Mouse (Mus musculus) kidney, adult 2 months (tissue): ENCODE data around the gene Bmp7. TPM values are rescaled to one million over a fixed set of nuclear protein-coding genes. Genes with fewer than 3 reads are reported as not detected.

Source experiments
- DNase-seq: peaks from one replicate; pipeline ENCODE4 v3.0.0; 2021
- H3K27ac ChIP-seq: fragments of 200-500 bp; 2 replicates; pipeline ENCODE4 v1.5.1; 2012; ENCODE audit warnings: low read depth, low read length, control low read depth, inconsistent platforms; ENCODE audit not compliant: insufficient read depth
- H3K27me3 ChIP-seq: fragments of 200-500 bp; replicated peaks from 2 replicates; pipeline ENCODE4 v1.6.1; 2012; ENCODE audit warnings: mild to moderate bottlenecking, moderate library complexity, low read length, inconsistent platforms; ENCODE audit not compliant: control insufficient read depth, insufficient read depth
- H3K36me3 ChIP-seq: fragments of 200-500 bp; 2 replicates; pipeline ENCODE4 v1.6.1; 2012; ENCODE audit warnings: mild to moderate bottlenecking, moderate library complexity, low read length, inconsistent platforms; ENCODE audit not compliant: control insufficient read depth, insufficient read depth
- H3K4me1 ChIP-seq: fragments of 200-500 bp; 2 replicates; pipeline ENCODE4 v1.6.1; 2011; ENCODE audit warnings: low read length; ENCODE audit not compliant: control insufficient read depth, insufficient read depth
- H3K4me3 ChIP-seq: fragments of 200-500 bp; 2 replicates; pipeline ENCODE4 v1.5.1; 2011; ENCODE audit warnings: mild to moderate bottlenecking, low read depth, low read length, control low read depth; ENCODE audit not compliant: insufficient read depth
- CTCF ChIP-seq: fragments of 200-500 bp; conservative IDR thresholded peaks from 2 replicates; pipeline ENCODE4 v1.5.1; 2011; ENCODE audit warnings: low read depth, mild to moderate bottlenecking, control low read depth, low read length, moderate library complexity, mixed read lengths; ENCODE audit not compliant: insufficient read depth, insufficient read length
- POLR2A ChIP-seq: fragments of 200-500 bp; IDR thresholded peaks from one replicate; pipeline ENCODE4 v1.6.1; 2011; ENCODE audit warnings: low read depth, low read length, control low read depth
- WGBS: fragments of 180-500 bp; shearing (Covaris S2); methylation state at CpG from one replicate; pipeline ENCODE4 v1.1.7; 2018; 5-methylcytosine and 5-hydroxymethylcytosine counted together
- polyA plus RNA-seq: library from polyadenylated mRNA; depleted of rRNA; stranded (reverse); fragments of >200 nt; gene quantifications from 2 replicates; pipeline ENCODE4 v1.2.3, GENCODE M21; 2012; rRNA removed

Bmp7 gene
- polyA plus RNA-seq, result 47.6 and 51.2 TPM in 2 replicates

DNA sequence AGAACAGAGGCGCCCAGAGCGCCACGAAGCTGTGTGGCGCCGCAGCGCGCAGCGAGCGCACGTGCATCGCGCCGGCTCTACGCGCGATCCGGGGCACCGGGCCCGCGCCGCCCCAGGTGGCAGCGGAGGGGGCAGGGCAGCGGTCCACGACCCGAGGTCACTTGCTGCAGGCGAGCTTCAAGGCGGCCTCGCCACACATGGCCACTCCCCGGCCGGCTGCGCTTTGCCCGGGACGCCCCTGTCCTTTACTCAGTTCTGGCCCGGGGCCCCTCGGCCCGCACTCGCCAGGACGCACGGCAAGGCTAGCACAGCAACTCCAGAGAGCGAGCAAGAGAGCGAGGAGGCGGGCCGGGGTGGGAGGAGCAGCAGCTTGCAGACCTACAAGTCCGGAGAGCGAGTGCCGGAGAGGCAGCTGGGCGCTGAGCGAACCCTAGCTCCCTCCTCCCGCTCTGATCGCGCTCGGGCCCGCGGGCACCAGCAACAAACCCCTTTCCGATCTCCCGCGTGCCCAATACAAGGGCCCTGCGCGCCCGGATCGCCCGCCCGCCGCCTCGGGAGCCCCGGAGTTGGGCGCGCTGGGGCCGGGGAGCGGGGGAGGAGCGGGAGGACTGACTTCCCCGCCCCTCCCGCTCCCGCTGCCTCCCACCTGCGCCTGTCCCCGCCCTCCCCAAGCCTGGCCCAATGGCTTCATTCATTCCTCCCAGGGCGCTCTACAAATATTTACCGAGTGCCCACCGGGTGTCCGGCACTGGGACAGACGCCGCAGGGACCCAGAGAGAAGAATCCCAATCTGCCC lies at the start of gene Bmp7:
Gene Bmp7 (minus strand): TSS at position 319 of the 796 bp plus-strand sequence.
- Histone ChIP-seq H3K4me3 (peak within 1 kb of the TSS; percentile 67), H3K4me1 (peaks cover 10% of the 10 kb centered on the region), H3K27ac (peak within 1 kb of the TSS; percentile 85), H3K36me3 (no peaks in the 10 kb centered on the region), H3K27me3 (no peaks in the 10 kb centered on the region)
- under 1% methylated on average over 82 of the region's 82 CpGs for WGBS
- no peak for TF ChIP-seq CTCF
- peak; percentile 91 for DNase-seq

DNA sequence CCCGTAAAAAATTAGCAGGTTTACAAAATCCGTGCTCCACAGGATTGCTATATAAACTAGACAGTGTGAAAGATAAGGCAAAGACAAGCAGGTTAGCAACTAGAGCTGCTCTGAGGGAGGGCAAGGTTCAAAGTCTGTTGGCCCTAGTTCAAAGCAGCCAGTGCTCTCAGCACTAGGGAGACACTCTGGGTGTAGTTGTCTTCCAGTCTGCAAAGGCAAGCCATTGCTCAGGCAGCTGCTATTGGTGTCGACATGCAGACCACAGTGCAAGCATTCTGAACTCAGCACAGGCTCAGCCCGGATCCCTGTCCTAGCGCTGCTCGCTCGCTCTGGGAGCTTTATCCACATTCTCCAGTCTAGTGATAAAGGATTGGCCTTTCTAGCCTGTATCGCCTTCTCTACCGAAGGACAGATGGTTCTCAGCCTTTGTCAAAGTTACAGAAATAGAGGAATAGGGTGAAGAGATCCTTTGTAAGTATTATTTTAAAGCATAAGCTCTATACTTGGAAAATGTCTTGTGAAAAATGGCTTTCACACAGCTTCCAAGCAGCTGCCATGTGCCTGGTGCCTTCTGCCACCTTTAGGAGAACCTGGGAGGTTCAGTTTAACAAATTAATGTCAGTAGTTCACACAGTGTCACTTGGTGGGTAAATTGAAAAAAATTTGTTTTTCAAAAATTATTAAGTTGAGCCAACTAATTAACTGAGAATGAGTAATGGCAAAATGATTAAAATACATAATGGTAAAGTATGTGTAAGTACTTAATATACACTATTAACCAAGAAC lies 42.8 kb upstream of the Bmp7 start:
- H3K36me3 ChIP-seq, result no peaks in the 10 kb centered on the region
- TF ChIP-seq CTCF, result peak; percentile 57
- TF ChIP-seq POLR2A, result no peak
- peak; percentile 92 for DNase-seq
- H3K27me3 ChIP-seq, result no peaks in the 10 kb centered on the region
- H3K27ac ChIP-seq, result peak overlapping the region; percentile 2; the same call in 1 of the 2 replicates
- H3K4me3 ChIP-seq, result no peak overlapping the region
- WGBS, result 63% methylated on average over 9 of the region's 9 CpGs
- H3K4me1 ChIP-seq, result no peaks in the 10 kb centered on the region

DNA sequence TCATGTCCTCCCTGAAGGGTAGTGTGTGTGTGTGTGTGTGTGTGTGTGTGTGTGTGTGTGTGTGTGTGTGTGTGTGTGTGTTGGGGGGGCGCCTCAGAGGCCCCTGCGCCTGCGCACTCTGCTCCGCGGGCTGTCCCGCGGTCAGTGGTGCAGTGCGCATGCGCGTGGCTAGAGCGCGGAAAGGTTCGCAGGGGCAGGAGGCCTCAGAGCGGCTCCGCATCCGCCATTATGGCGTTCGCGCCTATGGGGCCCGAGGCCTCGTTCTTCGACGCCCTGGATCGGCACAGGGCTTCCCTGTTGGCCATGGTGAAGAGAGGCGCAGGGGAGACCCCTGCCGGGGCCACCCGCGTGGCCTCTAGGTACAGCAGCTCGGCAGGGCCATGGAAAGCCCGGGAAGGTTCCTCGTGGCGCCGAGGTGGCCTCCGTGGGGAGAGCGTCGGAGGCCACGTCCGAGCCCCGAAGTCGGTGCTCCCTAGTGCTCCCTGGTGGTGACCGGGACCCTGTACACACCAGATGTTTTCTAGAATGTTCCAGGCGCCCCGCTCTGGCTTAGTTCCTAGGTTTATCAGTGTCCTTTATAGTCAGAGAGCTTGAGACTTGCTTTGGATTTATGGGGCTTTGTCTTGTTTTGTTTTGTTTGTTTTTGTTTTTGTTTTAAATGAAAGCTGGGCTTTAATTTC lies 39.7 kb upstream of the Bmp7 start:
- Histone ChIP-seq H3K27ac (no peak overlapping the region), H3K4me1 (no peaks in the 10 kb centered on the region), H3K36me3 (no peaks in the 10 kb centered on the region), H3K27me3 (no peaks in the 10 kb centered on the region), H3K4me3 (no peak overlapping the region)
- TF ChIP-seq POLR2A (no peak), CTCF (no peak)
- DNase-seq, result no peak
- whole genome bisulfite sequencing, result 95% methylated on average over 43 of the region's 43 CpGs

DNA sequence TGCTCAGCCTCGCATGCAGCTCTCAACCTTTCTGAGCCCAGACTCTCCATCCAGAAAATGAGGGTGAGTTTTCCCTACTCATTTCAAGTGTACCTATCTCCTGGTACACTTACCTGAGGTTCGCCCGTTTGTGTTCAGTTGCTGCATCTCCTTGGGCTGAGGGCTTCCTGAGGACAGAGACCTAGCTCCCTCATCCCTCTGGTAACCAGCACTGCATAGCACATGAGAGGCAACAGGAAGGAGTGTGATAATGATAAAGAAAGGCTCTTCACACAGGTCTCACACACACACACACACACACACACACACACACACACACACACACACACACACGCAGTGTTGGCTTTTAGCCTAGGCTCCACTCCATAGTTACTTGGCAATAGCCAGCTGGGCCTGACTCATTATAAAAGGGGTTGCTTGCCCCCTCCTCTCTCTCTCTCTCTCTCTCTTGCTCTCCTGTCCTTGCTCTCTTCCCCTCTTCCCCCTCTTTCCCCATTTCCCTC lies 38.1 kb upstream of the Bmp7 start:
- H3K27ac ChIP-seq, result no peak overlapping the region
- no peaks in the 10 kb centered on the region for H3K36me3 ChIP-seq
- H3K4me1 ChIP-seq, result no peaks in the 10 kb centered on the region
- TF ChIP-seq POLR2A, result no peak
- TF ChIP-seq CTCF, result no peak
- 80% methylated on average over 4 of the region's 4 CpGs for WGBS
- no peak overlapping the region for H3K4me3 ChIP-seq
- no peak for DNase-seq
- no peaks in the 10 kb centered on the region for H3K27me3 ChIP-seq

DNA sequence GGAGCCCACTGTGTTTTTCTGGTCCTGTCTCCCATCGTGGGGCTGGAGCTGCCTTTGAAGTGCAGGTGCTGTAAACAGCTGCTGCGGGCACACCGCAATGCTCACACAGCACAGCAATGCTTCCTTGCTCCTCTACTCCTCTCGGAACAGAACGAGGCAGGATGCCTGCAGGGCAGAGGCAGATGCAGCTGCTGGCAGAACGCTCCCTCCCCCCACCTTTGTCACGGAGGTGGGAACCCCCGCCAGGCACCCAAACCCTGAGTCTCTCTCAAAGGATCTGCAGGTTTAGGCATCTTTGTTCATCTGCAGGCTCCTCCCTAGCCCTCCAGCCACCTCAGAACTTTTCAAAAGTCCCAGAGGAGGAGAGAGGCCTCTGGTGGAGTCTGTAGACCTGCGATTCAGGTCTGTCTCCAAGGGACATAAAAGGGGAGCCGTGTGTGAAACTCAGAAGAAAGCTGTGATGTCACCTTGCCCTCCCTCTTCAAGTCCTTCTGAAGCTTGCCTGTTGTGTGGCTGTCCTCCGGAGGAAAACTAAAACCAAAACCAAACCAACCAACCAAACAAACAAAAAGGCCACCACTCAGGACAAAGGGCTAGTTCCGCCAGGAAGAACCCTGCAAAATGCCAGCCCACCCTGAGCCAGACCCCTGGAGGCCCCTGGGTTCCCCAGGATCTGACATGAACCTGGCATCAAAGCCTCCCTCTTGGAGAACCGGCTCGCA lies 37.4 kb upstream of the Bmp7 start, which contains the start of gene Spo11:
Gene Spo11 (plus strand): TSS at position 292 of the 722 bp plus-strand sequence.
- no peak within 1 kb of the TSS for H3K4me3 ChIP-seq
- DNase-seq, result no peak
- H3K27ac ChIP-seq, result no peak within 1 kb of the TSS
- no peaks in the 10 kb centered on the region for H3K4me1 ChIP-seq
- H3K36me3 ChIP-seq, result no peaks in the 10 kb centered on the region
- 42% methylated on average over 14 of the region's 14 CpGs for WGBS
- H3K27me3 ChIP-seq, result no peaks in the 10 kb centered on the region
- TF ChIP-seq CTCF, result no peak
- TF ChIP-seq POLR2A, result no peak

DNA sequence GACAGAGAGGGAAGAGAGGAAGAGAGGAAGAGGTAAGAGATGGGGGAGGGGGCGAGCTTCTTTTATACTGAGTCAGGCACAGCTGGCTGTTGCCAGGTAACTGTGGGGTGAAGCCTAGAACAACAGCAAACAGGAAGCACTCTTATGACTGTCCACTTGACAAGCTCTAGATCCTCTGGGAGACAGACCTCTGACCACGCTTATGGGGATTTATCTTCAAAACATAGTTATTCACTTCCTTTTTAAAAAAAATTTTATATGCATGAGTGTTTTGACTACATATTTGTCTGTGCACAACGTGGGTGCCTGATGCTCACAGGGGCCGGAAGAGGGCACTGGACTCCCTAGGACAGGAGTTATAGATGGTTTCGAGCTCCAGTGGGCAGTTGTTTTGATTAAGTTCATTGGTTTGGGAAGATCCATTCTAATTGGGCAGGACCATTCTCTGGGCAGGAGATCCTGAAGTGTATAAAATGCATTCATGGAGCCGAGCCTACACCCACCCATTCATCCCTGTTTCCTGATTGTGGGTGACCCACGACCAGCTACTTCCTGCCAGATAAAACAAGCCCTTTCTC lies 36.6 kb upstream of the Bmp7 start:
- H3K27ac ChIP-seq, result no peak overlapping the region
- H3K4me3 ChIP-seq, result no peak overlapping the region
- TF ChIP-seq POLR2A (no peak), CTCF (no peak)
- 48% methylated on average over 7 of the region's 7 CpGs for WGBS
- H3K4me1 ChIP-seq, result no peaks in the 10 kb centered on the region
- H3K27me3 ChIP-seq, result no peaks in the 10 kb centered on the region
- H3K36me3 ChIP-seq, result no peaks in the 10 kb centered on the region
- no peak for DNase-seq
